Mouse (Mus musculus) spleen, embryonic (tissue): Measurements from ENCODE around the gene Ttc5.

Experiments
- CTCF ChIA-PET: fragments of 350-600 bp; sonication (Branson Sonifier 250); formaldehyde crosslinking; loops from one replicate; lab custom pipeline; 2022; lab: Charles Lee

Ttc5 gene

GRCm38 (mm10) chr14:50785251-50785637 is at the start of gene Ttc5:
Gene Ttc5, minus strand, starts transcription at chr14:50785519.
- CTCF ChIA-PET = interaction anchor here (0.6 kb wide), 1 partner anchor 31 kb away, joined by 3 read pairs; no protein-coding TSS in a partner anchor

- CTCF ChIA-PET = interaction anchor here (0.7 kb wide), 1 partner anchor 72 kb away, joined by 3 read pairs; no protein-coding TSS in a partner anchor
Measured at GRCm38 (mm10) chr14:50834435-50834834, 49.1 kb upstream of the Ttc5 start.

DNA sequence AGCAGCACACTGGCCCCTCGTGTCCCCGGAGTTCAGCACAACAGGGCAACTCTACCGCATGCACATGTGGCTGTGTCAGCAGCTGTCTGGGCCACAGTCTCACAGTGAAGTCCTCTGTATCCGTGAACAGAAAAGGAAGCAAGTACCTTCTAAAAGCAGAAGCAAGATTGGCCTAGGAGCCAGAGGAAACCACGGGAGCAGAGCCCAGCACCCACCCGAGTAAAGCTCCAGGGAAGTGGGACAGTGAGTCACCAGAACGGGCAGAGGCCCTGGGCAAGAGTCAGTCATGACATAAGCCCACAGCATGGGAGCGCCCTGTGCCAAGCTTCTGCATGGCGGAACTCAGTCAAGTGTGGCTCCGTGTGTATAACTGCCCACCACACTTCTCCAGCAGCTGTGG is 48.6 kb upstream of the Ttc5 start:
- CTCF ChIA-PET = interaction anchor here (0.7 kb wide), 1 partner anchor 73 kb away, joined by 3 read pairs; no protein-coding TSS in a partner anchor

- CTCF ChIA-PET = no interaction called here
Measured at GRCm38 (mm10) chr14:50829878-50830277, 44.6 kb upstream of the Ttc5 start.

DNA sequence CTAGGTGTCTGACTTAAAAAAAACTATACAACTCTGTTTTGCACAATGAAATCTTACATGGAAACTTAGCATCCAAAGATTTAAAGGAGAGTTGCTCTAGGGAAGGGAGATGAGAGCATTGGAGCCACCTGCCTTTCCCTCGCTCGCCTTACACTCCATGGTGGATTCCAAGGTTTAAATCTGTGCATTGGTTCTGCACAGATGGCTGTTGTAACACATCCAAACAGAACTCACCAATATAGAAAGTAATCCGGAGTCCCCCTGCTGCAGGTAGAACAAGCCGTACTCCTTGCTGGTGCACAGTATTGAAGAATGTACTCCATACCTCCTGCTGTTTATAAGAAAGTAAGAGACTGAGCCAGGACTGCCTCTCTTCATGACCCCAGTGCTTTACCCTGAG is 41.3 kb upstream of the Ttc5 start:
- CTCF ChIA-PET = no interaction called here

DNA sequence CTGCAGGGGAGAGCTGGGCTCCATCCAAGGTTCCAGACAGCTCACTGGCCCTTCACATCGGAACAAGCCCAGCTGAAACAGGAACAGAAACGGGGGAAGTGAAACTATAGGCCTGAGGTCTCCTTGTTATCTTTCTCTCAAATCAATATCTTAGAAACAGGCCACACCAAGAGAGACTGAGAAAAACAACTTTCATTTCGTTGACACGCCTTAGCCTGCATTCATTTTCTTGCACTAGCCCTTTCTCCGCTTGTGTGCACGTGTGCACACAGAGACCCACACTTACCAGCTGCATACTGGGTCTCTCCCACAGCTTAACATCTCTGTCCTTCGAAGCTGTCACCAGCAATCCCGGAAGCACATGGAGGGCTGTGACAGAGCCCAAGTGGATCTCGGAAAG is 38.9 kb upstream of the Ttc5 start:
- CTCF ChIA-PET = no interaction called here

GRCm38 (mm10) chr14:50823240-50823639 is 37.9 kb upstream of the Ttc5 start:
- CTCF ChIA-PET = no interaction called here

- CTCF ChIA-PET = no interaction called here
Measured at GRCm38 (mm10) chr14:50813060-50813459, 27.7 kb upstream of the Ttc5 start.

- CTCF ChIA-PET = interaction anchor here (0.9 to 1.2 kb wide), 4 partner anchors 13 to 256 kb away, joined by 3 to 6 read pairs (median 4); no protein-coding TSS in a partner anchor
Measured at GRCm38 (mm10) chr14:50807487-50808072, 22.3 kb upstream of the Ttc5 start, which contains the start of the genes Ccnb1ip1 and Parp2. Gene Ccnb1ip1, minus strand, starts transcription at chr14:50807732. Gene Parp2, plus strand, starts transcription at chr14:50807841.

GRCm38 (mm10) chr14:50806469-50806868 is 21.1 kb upstream of the Ttc5 start:
- CTCF ChIA-PET = interaction anchor here (0.5 to 1.1 kb wide), 5 partner anchors 15 to 257 kb away, joined by 3 to 8 read pairs (median 5); no protein-coding TSS in a partner anchor

- CTCF ChIA-PET = interaction anchor here (0.9 kb wide), 1 partner anchor 285 kb away, joined by 3 read pairs; no protein-coding TSS in a partner anchor
Measured at GRCm38 (mm10) chr14:50804683-50805082, 19.4 kb upstream of the Ttc5 start.

- CTCF ChIA-PET = no interaction called here
Measured at GRCm38 (mm10) chr14:50802843-50803562, 17.7 kb upstream of the Ttc5 start.

- CTCF ChIA-PET = interaction anchor here (0.6 to 0.7 kb wide), 3 partner anchors 9 to 445 kb away, joined by 3 to 5 read pairs (median 5); no protein-coding TSS in a partner anchor
Measured at GRCm38 (mm10) chr14:50802441-50802840, 17.1 kb upstream of the Ttc5 start.

DNA sequence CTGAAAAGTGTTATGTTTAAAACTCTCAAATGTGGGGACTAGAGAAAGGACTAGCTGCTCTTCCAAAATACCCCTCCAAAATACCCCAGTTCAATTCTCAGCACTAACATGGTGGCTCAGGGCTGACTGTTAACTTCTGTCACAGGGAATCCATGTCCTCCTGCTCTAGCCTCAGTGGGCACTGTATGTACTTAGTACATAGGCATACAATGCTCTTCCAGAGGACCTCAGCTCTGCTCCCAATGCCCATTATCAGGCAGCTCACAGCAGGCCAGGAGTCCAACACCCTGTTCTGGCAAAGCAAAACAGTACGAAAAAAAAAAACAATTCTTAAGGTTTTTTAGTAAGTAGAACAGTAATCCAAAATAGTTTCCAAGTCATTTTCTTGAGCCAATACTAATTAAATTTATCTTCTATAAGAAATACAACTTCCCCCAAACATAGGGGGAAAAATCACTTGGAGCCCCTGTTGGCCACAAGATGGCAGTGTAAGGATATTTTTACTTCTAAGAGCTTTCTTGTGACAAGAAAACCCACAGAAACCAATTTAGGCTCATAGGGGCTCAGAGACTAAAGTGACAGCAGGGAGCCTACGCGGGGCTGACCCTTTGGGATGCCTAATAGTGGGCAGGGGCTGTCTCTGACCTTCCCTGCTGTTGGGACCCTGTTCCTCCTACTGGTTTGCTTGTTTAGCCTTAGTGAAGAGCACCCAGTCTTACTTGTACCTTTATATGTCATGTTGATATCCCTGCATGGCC is 14.4 kb upstream of the Ttc5 start:
- CTCF ChIA-PET = interaction anchor here (0.6 to 0.7 kb wide), 2 partner anchors 259 to 477 kb away, joined by 3 read pairs; no protein-coding TSS in a partner anchor

DNA sequence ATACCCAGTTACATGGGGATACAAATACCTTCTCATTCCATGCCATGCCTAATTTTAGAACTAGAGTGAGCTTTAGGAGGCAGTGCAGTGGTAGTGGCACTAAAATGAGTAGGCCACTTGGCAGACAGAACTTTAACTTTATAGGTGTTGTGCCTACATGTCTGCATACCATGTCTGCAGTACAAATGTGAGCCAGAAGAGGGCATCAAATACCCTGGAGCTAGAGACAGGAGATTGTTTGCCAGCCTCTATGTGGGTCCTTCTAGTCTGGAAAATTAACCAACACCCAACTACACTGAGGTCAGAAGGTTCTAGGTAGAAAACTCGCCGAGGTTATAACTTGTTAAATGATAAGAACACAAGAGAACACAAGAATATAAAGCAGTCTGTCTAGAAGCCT is 13.2 kb upstream of the Ttc5 start:
- CTCF ChIA-PET = no interaction called here

DNA sequence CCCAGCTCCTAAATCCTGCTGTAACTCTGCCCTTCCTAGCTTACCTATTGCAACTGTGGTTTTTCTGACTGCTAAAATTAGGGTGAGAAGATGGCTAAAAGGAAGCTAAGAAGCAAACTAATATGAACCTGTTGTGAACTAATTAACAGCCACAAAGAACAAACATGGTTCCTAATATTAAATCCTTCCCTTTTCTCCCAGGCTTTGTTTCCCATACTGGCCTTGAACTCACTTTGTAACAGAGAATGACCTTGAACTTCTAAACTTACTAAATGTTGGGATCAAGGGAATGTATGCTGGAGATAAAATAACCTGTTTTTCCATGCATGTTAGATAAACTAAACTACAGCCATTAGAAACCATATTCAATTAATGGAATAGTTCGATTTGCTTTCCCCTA is 11.1 kb upstream of the Ttc5 start:
- CTCF ChIA-PET = interaction anchor here (0.6 kb wide), 1 partner anchor 107 kb away, joined by 5 read pairs; no protein-coding TSS in a partner anchor

DNA sequence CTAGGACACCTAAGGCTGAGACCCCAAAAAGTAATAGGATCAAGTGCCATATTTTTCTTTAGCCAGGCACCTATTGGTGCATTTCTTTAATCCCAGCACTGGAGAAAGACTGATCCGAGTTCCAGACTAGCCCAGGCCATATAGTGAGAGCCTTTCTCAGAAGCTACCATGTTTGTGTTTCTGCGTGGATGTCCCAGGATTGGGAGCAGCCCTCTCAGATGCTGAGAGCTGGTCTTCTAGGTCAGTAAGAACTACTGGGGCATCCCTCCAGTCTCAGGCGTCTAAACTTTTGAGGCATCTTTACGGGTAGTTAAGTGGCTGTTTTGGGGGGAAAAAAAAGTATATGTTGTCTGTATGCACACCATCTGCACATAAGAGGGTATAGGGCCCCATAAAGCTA is 10.6 kb upstream of the Ttc5 start:
- CTCF ChIA-PET = interaction anchor here (0.6 kb wide), 1 partner anchor 107 kb away, joined by 5 read pairs; no protein-coding TSS in a partner anchor

DNA sequence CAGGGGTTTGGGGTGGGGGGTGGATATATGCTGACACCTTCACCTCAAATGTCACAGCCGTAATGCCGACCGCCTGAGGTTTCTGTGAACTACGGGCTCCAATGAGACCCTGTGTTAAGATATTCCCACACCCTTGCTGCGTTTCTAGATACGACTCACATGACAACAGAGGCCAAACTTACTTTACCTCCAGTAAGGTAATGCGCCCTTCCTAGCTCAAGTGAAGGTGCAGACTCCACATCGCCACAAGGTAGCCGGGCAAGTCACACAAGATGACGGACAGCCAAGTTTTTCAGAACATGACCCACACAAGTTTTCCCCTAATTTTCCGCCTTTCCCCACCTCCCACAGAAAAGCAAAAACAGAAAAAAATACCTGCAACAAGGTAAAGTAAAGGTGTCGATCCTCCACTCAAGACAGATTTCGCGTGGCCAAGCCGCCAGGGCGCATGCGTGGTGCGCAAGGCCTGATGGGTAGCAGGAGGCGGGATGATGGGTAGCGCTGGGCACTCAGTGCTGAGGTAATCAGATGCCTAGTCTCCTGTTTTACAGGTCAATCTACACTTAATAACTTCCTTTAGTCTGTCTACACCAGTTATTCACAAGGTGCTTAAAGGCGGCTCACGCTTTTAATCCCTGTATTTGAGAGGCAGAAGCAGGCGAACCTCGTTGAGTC is 10.1 kb upstream of the Ttc5 start:
- CTCF ChIA-PET = no interaction called here

GRCm38 (mm10) chr14:50788157-50788556 is 2.8 kb upstream of the Ttc5 start:
- CTCF ChIA-PET = interaction anchor here (0.7 to 1.2 kb wide), 3 partner anchors 16 to 321 kb away, joined by 4 to 11 read pairs (median 6); no protein-coding TSS in a partner anchor

GRCm38 (mm10) chr14:50784391-50785250 is 698 bp downstream of the Ttc5 start:
- CTCF ChIA-PET = interaction anchor here (0.5 kb wide), 1 partner anchor 1627 kb away, joined by 3 read pairs; no protein-coding TSS in a partner anchor
